Mouse (Mus musculus) small intestine, adult 2 months (tissue): ENCODE results near the gene Trim27.

Experiments used
- CTCF ChIP-seq: fragments of 200-500 bp; IDR thresholded peaks from 2 replicates; pipeline ENCODE4 v1.5.1; 2012; ENCODE audit warnings: low read depth, mild to moderate bottlenecking, control low read depth, inconsistent platforms, low read length, moderate library complexity, mixed read lengths; ENCODE audit not compliant: insufficient replicate concordance, insufficient read length; ENCODE audit errors: extremely low read depth
- POLR2A ChIP-seq: fragments of 200-500 bp; IDR thresholded peaks from 2 replicates; pipeline ENCODE4 v1.6.1; 2012; ENCODE audit warnings: low read depth, mild to moderate bottlenecking, control low read depth, inconsistent platforms, low read length, moderate library complexity

DNA sequence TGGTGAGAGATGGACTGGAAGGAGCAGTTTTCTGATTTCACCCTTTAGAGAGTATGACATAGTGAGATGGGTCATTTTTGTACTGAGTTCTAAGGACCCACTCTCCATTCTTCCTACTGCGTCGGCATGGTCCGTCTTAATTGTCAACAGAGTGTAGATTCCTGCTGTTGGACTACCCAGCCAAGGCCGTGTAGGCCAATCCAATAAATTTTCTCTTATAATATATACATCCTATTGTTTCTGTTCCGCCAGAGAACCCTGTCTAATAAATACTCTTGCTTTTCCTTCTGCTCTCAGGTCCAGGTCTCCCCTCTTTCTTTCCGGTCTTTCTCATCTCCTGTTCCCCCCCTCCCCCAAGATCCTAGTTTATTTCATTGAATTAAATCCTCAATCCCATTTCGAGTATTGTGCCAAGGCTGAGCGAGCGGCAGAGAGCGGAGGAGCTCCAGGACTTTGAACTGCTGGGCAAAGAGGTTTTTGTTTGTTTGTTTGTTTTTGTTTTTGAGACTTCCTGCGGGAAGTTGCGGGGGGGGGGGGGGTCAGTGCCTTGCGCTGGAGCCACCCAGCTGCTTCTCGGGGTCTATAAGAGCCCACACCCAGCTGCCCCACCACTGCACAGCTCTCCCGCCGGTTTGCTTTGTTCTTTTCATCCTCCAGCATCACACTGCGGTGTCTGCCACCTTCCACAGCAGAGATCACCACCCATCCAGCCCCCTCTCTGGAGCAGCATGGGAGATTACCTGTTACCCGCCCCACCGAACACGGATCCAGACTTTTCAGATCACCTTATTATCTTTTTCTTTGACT is 42.6 kb downstream of the Trim27 start:
- TF ChIP-seq CTCF (no peak), POLR2A (no peak)
